Mouse (Mus musculus): ENCODE results near the gene Usp16.
A peak's percentile ranks its signal among the peaks of the same experiment; 100 is the strongest.

Gene Usp16

GRCm38 (mm10) chr16:87454419-87455179 is at the start of gene Usp16:
Usp16 (plus strand) TSS chr16:87454703.
- peak; percentile 58 for DNase-seq (ENCODE audit: low read depth, low spot score)

GRCm38 (mm10) chr16:87405001-87405400 is 49.5 kb upstream of the Usp16 start:
- peak; percentile 27 for DNase-seq (ENCODE audit: low read depth, low spot score)

GRCm38 (mm10) chr16:87420662-87421061 is 33.8 kb upstream of the Usp16 start:
- no peak for DNase-seq (ENCODE audit: low read depth, low spot score)

DNA sequence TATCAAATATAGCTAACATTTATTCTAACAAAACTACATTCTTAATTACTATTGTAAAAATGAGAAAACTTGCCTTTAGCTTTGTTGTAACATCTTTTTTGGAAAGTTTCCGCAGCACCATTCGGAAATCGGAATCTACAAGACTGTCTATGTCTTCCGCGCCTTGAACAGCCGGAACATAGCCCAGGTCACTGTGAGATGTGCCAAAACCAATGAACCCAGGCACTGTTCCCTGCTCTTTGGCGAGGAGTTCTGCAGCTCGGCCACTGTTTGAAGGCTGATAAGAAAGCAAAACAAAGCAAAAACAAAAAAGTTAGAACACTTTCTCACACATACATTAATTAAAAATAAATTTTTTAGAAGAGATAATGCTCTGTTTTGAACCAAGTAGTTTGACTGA is 27.0 kb upstream of the Usp16 start:
- no peak for DNase-seq (ENCODE audit: low read depth, low spot score)

GRCm38 (mm10) chr16:87432033-87432814 is 22.3 kb upstream of the Usp16 start, which contains the start of gene Ltn1:
Ltn1 (minus strand) TSS chr16:87432612.
- DNase-seq (ENCODE audit: low read depth, low spot score), result peak; percentile 98

DNA sequence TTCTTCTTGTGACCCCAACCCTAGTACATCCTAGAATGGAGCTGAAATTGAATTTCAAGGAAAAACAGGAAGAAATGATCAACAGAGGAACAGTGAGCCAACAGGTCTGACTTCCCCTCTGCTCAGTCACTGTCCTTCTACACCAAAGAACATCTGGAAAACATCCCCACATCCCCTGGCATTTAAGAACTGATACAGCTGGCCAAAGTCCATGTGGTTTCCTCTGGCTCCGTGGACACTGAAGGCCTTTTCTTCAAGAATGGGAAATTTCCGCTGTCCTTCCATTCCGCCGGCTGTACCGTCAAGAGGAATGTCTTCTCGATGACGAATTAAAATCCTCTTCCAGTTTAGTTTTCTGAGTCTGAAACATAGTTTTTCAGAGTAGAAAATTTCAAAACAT is 20.2 kb upstream of the Usp16 start:
- no peak for DNase-seq (ENCODE audit: low read depth, low spot score)

- no peak for DNase-seq (ENCODE audit: low read depth, low spot score)
These were observed 19.6 kb upstream of the Usp16 start for GRCm38 (mm10) chr16:87434946-87435345.

DNA sequence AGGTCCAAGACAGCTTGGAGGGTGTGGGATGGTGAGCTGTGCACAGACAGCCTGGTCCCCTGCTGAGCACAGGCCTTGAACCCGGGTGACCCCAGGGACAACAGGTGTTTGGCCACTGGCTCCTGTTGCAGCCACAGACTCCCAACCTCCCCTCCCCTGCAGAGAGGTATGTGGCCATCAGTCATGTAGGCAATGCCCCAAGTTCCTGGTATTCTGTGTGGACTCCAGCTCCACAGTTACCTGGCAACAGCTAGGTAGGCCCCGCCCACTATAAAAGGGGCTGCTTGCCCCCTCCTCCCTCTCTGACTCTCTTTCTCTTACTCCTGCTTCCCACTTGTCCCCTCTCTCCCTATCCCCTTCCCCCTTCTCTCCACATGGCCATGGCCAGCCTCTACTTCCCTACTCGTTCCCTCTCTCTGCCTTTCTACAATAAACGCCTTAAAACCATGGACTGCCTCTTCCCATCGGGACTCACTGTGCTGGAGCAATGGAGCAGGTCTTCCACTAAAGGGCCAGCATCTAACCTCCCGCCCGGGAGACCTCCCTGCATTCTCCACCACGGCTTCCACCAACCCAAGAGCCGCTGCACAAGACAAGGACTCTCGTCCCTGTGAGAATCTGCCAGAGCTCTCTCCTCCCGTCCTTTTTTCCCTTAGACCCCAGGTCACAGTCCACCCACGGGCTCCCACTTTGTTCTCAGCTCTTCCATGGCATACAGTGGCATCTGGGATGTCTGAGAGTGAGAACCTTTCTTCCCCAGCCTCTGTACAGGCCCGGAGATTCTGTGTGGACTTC is 18.9 kb upstream of the Usp16 start:
- DNase-seq (ENCODE audit: low read depth, low spot score), result no peak

- no peak for DNase-seq (ENCODE audit: low read depth, low spot score)
These were observed 17.4 kb upstream of the Usp16 start for GRCm38 (mm10) chr16:87437096-87437495.

DNA sequence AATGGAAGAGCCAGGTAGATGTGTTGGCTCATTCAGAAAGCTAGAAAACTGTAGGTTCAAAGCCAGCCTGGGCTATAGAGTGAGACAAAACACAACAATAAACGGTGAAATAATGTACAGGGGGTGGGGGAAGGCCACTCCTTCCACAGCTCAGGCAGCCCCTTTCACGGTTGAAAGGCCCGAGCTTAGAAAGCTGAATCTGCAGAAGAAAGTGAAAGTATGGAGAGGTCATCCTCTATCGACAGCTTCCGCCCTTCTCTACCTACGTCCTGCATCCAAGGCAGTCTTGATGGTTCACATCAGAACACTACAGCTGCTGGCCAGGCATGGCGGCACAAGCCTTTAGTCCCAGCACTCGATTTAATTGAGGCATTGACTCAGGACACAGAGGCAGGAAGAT is 15.8 kb upstream of the Usp16 start:
- DNase-seq (ENCODE audit: low read depth, low spot score), result no peak

GRCm38 (mm10) chr16:87440184-87440686 is 14.3 kb upstream of the Usp16 start, which contains the start of gene Rwdd2b:
Rwdd2b (minus strand) TSS chr16:87440573.
- peak; percentile 90 for DNase-seq (ENCODE audit: low read depth, low spot score)

DNA sequence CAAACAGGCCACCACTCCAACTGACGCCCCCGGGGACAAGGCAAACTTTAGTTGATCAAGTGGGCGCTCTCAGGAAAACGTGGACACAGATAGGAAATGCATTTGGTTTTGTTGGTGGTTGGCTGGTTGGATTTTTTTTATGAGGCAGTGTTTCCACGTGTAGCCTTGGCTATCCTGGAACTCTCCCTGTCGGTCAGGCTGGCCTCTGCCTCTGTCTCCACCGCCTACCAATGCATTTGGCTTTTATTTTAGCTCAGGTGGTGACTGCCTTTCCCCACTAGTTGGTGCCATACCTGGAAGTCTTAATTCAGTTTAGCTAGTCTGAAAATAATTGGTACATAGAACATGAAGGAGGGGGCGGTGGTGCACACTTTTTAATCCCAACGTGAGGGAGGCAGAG is 13.4 kb upstream of the Usp16 start:
- no peak for DNase-seq (ENCODE audit: low read depth, low spot score)

DNA sequence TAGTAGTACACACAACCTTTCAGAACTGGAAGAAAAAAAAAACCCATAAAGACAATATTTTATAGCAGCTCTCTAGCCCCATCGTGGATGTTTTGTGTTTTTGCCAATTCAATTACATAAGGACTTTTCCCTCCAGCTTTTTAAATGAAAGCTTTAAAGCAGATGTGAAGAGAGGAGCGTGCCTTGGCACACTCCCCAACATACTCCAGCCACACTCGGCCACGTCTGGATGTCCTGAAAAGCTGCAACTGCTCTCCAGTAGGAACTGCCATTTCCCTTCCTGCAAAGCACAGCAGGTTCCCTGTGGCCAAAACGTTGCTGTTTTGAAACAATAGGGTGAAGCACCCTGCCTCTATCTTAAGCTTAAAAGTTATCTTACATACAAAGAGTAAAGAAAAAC is 12.2 kb upstream of the Usp16 start:
- no peak for DNase-seq (ENCODE audit: low read depth, low spot score)

GRCm38 (mm10) chr16:87443245-87443644 is 11.3 kb upstream of the Usp16 start:
- no peak for DNase-seq (ENCODE audit: low read depth, low spot score)

GRCm38 (mm10) chr16:87444071-87444470 is 10.4 kb upstream of the Usp16 start:
- no peak for DNase-seq (ENCODE audit: low read depth, low spot score)

- DNase-seq (ENCODE audit: low read depth, low spot score), result no peak
These were observed 9.4 kb upstream of the Usp16 start for GRCm38 (mm10) chr16:87445110-87445509.

DNA sequence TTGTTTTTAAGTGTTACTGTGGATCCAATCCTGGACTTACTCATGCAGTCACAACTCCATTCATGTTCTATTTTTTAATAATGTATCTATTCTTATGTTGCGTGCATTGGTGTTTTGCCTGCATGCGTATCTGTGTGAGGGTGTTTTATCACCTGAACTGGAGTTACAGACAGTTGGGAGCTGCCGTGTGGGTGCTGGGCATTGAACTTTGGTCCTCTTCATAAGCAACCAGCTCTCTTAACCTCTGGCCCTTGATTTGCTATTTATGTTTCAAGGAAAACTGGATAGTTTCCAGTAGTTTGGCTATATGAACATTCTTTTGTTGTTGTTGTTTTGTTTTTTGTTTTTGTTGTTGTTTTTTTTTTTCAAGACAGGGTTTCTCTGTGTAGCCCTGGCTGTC is 9.0 kb upstream of the Usp16 start:
- DNase-seq (ENCODE audit: low read depth, low spot score), result no peak

GRCm38 (mm10) chr16:87453226-87453625 is 1.3 kb upstream of the Usp16 start:
- DNase-seq (ENCODE audit: low read depth, low spot score), result no peak

GRCm38 (mm10) chr16:87455180-87455611 is 693 bp downstream of the Usp16 start:
- DNase-seq (ENCODE audit: low read depth, low spot score), result no peak

DNA sequence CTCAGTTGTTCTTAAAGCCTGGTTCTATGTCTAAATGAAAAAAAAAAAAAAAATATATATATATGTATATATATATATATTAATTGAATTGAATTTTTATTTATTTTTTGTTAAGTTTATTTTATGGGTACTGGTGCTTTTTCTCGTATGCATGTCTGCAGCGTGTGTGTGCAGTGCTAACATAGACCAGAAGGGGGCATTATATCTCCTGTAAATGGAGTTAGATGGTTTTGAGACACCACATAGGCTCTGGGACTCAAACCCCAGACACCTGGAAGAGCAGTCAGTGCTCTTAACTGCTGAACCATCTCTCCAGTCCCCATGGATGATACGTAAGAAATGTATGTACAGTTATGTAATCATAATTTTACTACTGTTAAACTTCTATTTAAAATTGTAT is 4.2 kb downstream of the Usp16 start:
- DNase-seq (ENCODE audit: low read depth, low spot score), result no peak

- no peak for DNase-seq (ENCODE audit: low read depth, low spot score)
These were observed 16.1 kb downstream of the Usp16 start for GRCm38 (mm10) chr16:87470579-87470978.

GRCm38 (mm10) chr16:87484367-87484766 is 29.9 kb downstream of the Usp16 start:
- no peak for DNase-seq (ENCODE audit: low read depth, low spot score)

Measured in c-Kit-negative CD71-positive TER-119-positive erythroid progenitor cells, embryonic 14.5 days (primary cell).